Mouse (Mus musculus) lung, postnatal 0 days (tissue): ENCODE results near the gene Milr1.
A peak's percentile ranks its signal among the peaks of the same experiment; 100 is the strongest.

ENCODE experiments used
- CTCF ChIP-seq: IDR thresholded peaks from 2 replicates; pipeline ENCODE4 v1.5.1; 2016; ENCODE audit warnings: antibody characterized with exemption, mild to moderate bottlenecking
- EP300 ChIP-seq: IDR thresholded peaks from 2 replicates; pipeline ENCODE4 v1.6.1; 2016; ENCODE audit warnings: antibody characterized with exemption, mild to moderate bottlenecking, control low read depth

DNA sequence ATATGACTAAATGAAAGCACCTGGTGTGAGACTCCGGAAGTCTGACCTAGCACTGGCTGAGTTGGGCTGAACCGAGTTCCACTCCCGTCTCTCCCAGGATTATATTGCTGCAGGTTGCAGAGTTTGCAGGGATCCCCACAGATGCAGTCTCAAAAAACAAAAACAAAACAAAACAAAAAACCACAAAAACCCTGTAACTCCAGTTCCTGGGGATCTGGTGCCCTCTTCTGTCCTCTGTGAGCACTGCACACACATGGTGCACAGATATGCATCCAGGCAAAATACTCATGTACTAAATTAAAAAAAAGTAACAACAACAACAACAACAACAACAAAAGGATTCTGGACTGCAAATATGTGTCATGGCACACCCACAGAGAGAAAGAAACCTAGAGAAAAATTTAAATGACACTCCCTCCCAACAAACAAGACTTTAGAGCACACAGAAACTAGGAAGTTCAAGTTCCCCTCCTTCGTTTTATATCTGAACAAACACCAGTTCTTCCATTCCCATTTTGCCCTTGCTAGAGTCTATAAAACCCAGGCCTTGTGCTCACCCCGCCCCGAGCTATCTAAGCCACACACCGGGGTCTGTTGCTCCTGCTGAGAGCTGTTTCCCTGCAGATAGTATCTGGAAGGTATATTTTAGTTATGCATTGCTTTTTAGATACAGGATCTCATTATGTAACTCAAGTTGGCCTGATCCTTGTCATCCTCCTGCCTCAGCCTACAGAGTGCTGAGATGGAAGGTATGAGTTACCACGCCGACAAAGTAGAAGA is 19.4 kb downstream of the Milr1 start:
- TF ChIP-seq CTCF (peak; percentile 67), EP300 (no peak)
